Mouse (Mus musculus) thymus, postnatal 36 days (tissue): ENCODE results near the gene Pbx1.

Experiments
- DNase-seq, 2 experiments: peaks; one replicate each; pipeline ENCODE4 v3.0.0; 2022; ENCODE audit warnings: mixed read lengths in 2 of 2

The Pbx1 gene

DNA sequence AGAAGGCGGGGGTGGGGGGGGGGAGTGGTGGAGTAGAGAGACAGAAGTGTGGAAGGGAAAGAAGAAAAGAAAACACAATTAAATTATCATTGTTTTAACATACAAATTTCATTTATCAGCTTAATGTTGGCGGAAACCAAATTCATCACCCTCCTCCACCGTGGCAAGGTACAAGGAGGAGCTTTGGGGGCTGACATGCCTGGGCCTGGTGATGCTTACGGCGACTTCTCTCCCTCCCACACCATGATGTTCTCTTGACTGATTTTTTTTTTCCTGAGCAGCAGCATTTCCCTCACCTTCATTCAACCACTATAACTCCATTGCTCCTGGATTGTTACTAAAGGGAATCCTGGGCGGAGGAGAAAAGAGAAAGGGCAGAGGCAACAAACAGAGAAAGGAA lies 89.8 kb downstream of the Pbx1 start:
- no peak for DNase-seq

DNA sequence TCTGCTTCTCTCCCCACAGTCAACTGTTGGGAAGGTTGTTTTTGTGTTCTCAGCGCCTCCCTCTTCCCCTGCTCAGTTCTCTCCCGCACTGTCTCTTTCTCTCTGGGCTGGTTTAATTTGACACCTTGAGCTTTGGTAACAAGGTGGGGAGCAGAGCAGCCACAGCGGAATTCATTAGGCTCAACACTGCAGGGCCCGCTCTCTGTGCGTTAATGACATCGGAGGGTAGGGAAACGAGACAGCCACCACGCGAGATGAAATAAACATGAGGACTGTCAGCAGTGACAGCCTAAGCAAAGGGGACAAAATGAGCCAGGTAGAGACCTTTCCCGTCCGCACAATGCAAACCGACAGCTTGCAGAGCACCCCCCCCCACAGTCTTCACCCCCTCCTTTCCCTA lies 90.2 kb downstream of the Pbx1 start:
- no peak for DNase-seq

DNA sequence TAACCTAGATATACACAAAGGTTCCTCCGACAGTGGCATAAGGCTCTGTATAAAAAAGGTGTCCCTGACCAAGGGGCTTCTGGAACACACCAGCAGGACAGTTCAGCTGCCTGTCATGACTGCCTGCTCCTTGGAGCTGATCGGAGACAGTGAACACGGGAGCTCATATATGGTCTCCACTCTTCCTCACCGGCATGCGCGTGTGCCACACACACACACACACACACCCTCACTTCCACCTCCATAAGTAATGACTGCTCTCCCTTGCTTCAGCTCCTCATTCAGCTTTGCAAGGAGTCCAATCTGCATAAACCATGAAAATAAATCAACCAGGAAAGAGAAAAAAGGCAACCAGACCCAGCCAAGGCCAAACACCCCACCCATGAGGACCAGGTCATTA lies 90.7 kb downstream of the Pbx1 start:
- DNase-seq: no peak

DNA sequence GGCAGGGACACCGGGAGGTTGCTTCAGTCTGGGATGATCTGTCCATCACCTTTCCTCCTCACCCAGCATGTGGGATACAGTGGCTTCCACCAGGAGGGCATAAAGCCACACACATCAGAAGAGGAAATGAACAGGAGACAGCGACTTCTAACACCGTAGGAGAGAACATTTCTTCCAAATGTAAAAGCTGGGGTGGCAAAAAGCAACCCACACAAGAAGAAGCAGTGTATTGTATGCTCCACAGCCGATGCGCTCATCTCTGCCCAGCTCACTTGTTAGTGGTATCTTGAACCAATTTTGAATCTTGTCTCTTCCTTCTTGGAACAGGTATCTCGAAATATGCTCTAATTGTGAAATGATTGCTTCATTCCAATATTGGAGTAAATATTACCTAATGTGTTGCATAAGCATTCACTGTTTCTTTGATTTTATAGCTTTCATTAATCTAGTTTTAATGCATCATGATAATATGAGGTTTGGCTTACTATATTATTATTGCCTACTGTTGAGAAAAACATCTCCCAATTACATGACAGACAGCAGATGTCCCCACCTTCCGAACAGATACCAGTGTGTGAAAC lies 95.7 kb downstream of the Pbx1 start:
- no peak for DNase-seq

DNA sequence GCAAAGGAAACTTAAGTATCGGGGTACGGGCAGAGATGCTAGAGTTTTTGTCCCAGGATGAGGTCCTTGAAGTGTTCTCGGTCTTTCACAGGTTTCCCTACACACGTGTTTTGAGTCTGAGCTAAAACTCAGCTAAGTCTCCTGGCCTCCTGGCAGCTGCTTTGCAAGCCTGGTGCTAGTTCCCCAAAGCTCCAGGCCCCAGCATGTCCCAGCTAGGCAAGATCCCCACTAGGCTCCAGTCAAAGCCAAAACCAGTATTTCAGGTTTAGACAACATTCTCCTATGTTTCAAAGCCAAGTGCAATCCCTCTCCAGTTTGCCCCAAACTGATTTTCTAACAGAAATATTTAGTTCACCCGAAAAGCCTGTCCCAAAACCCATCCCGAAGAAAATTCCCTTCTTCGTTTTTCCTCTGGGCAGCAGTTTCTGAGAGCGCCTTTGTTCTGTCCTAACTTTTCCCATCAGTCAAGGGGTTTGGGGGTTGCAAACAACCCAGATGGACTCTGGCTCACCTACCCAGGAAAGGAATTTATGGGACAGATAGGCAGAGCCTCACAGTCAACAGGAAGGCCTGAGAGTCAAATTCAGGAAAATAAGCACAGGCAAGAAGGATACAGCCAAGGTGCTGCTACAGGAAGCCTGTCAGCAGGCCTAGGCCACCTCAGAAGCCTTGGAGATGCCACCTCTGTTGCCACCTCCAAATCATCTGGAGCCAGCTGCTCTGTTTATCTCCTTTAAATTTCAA lies 97.1 kb downstream of the Pbx1 start:
- no peak for DNase-seq

DNA sequence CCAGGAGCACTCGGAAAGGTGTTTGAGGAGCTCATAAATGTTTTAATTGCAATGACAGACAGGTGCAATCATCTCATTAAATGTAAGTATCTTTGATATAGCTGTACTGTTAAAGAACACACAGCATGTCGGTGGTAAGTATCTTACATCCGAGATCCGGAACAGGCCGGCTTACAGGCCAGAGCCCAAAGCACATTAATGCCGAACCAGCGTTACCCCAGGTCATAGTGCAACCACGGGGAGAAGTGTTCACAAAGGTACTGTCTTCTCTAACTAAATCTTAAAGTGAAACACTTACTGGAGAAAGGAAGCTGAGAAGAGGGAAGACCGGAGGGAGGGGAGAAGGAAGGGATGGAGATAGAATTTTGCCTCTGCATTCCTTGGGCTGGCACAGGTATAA lies 100.0 kb downstream of the Pbx1 start:
- no peak for DNase-seq

DNA sequence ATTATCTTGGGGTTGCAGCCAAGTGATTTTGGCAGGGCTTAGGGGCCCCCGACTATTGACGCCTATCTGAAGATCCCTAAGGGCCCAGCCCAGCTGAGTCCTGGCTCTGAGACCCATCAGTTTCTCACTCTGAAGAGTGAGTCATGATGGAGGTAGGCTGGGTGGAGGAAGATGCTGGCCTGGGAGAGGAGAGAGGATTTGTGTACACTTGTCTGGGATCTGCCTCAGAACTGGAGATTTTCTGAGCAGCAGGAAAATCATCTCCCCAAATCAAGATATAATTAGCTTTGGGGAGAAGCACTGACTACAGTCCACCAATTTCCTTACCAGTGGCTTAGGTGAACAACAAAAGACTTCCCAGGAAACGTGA lies 103.8 kb downstream of the Pbx1 start:
- no peak for DNase-seq

DNA sequence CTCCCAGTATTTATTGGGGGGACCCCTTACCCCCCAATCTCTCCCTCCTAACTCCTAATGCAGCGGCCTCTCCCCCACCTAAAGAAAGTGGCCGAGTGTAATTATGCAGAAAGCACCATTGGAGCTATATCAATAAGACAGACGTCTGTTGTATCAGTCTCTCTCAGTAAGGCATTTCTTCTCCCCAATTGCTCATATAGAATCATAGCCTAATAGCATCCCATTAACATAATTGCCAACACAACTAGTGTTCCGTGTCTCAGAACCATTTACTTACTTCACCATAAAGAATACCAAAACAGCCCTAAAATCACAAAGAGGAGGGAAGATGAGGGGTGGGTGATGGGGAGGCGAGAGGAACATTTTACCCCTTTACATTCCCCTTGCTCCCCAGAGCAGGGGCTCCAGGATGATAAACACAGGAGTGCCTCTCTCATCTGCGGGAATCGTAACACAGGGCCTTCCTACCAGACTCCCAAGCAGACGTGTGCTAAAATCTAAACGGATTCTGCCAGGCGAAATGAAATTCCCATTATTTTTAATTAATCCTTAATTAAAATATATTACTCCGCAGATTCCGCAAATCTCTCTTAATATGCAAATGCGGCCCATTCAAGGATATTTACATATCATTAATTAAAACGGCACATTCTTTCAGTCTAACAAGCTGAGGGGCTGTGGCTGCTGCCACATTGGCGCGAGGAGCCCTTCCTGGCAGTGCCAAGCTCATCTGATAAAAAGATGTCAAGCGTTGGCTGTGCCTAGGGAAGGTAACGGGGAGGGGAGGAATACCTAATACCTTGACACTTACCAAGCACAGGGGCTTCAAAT lies 104.5 kb downstream of the Pbx1 start:
- DNase-seq: no peak

DNA sequence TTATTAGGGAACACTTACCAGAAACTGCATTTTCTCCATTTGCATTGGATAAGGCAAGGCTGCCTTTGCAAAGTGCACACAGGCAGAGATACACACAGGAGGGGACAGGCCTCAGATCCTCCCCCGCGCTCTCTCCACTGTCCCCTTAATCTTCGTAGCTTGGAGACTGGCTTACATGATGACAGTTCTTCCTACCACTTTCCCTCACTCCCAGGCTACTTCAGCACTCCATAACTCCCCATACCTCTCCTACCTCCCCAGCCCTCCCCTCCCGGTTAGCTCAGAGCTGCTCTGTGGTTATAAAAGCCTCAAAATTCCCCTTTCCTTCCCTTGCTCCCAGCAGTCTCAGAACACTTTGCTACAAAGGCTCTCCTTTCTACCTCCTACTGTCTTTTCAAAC lies 106.3 kb downstream of the Pbx1 start:
- no peak for DNase-seq

DNA sequence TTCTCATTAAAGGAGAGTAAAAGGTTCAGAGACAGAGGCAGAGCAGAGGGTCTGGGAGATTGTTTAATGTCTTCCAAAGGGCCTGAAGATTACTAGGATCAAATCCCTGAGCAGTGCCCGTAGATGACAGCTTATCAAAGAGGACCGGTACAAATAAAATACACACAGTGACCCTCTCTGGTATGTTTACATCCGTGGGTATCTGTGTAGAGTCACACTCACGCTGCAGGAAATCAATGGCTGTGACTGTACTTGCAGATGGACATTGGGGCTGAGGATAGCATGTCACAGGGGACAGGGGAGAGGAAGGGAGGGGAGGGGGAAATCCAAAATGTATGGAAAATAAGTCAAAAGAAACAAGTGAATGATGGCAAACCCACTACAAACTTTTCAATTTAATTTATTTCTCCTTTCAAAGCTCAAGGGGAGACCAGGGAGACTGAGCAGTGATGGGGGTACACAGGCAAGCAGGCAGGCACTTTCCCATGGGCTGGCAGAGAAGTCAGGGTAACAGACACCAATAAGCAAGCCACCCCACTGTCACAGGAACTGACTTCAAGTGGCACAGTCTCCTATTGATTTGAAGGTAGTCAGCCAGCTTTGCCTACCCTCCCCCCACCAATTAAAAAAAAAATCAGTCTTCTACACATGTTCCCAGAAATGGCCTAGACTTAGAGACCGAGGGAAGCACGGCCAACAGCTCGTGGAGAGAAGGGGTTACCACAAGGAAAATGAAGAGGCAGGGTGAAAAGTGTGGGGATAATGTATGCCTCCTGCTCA lies 107.6 kb downstream of the Pbx1 start:
- DNase-seq: no peak

DNA sequence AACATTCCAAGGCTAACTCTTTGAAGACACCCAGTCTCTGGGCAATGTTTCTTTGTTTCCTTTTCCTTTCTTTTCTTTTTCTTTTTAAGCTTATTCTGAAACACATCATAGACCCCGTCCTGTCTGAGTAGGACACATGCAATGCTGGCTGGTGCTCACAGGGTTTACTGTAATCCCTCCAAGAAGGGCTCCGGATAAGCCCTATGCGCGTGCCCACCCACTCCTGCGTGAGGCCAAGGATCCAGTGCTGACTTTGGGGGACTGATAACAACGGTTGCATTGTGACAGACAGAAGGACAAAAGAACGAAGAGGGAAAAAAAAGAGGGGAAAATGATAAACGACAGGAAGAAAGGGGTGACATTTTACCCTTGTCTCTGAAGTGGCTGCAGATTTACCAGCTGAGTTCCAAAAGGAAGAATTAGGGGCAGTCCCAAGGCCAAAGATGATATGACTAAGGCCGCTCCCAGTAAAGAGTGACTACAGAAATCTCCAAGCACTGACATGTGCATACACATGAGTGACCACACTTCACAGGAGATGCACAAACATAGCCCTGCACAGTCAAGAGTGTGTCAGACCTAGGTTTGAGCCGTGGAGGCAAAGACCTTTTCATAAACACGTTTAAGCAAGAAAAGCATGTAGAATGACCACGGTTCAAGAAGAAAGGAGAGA lies 108.5 kb downstream of the Pbx1 start:
- DNase-seq: no peak

DNA sequence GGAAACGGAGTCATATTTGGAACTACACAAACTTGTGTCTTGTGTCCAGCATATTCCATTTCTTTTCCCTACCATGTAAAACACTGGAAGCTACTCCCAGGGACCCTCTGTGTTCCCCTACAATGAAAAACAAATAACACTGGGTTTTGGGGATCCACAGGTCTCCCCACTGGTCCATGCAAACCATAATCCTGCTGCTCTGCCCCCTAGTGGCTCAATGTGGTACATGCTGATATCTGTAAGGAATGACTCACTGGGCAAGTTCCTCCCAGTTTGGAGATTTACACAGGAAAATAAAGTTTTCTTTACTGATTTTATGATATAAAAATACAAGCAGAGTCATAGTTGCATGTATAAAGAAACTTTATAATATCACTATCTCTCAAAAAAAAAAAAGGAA lies 109.2 kb downstream of the Pbx1 start:
- no peak for DNase-seq

DNA sequence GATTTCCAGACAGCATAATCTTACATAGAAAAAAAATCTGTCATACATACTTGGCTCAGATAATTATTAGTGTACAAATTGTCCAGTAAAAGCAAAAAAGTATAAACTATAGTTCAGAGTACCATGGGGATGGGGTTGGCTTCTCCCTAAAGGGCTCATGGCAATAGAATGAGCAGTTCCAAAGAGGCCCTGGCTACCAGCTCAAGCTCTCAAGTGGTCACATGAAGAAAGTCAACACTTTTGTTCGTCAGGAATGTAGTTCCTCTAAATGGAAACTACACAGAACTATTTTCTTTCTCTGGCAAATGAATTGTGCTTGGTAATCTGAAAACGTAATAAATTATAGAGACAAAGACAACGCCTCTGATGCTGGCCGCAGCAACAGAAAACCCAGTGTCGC lies 112.4 kb downstream of the Pbx1 start:
- DNase-seq: no peak

DNA sequence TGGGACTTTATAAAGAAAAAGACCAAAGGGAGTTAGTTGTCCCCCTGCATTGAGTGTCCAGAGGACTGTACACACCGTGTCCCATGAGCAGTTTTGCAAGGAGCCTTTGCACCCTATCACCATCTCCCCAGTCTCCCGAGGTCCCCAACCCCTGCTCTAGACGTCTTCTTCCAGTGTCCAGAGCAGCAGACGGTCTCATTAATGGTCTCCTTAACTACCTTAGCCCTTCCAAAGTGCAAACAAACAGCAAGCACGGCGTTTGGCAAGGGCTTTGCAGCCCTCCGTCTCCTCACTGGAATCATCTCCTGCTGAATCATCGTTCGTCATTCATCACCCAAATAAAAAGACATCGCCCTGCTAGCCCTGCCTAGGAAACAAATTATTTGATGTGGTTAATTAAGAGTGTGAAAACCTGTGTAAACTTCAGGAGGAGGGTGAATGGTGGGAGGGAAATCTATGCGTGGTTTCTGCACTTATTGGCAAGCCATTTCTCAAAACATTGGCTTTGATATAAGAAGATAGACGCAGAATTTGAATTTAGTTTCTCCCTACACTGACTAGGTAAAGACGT lies 113.1 kb downstream of the Pbx1 start:
- DNase-seq: no peak

DNA sequence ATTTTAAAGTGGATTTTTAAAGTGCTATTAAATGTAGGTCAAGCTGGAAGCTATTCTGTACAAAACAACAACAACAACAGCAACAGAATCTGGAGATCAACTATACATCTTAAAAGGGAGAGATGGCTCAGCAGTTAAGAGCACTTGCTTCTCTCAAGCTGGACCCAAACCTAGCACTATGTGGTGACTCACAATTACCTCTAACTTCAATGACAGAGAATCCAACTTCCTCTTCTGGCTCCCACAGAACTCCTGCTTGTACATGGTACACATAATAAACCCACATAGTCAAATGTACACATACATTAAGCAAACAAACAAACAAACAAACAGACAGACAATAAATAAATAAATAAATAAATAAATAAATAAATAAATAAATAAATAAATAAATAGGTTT lies 118.3 kb downstream of the Pbx1 start:
- no peak for DNase-seq

DNA sequence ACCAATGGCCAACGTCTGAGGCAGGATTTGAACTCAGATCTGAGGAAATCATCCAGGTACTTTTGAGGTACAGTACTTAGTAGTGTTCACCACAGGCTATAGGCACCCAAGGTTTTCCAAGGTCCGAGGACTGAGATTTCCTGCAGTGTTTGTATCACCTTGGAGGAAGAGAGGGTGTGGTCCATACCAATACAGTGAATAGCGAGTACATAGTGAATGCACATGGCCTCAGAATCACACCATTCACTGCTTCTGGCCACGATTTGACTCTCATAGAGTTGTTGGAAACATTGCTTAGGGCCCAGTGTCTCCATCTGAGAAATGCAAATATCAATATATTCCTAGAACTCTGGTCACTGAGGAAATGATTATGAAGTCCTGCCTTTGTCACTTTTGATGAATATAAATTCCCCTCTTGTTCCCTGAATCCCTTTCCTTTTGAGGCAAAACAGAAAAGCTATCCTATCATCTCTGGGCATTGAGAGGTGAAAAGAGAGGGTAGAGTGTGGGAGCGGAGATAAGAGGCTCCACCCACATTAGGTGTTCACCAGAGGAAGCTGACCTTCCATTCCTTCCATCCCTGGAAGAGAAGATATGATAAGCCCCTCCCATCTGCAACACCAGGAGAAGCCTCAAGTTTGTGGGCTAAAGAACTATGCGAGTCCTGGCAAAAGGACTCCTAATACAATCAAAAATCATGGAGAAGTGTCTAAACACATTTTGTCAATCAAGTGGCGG lies 119.2 kb downstream of the Pbx1 start:
- DNase-seq: no peak

DNA sequence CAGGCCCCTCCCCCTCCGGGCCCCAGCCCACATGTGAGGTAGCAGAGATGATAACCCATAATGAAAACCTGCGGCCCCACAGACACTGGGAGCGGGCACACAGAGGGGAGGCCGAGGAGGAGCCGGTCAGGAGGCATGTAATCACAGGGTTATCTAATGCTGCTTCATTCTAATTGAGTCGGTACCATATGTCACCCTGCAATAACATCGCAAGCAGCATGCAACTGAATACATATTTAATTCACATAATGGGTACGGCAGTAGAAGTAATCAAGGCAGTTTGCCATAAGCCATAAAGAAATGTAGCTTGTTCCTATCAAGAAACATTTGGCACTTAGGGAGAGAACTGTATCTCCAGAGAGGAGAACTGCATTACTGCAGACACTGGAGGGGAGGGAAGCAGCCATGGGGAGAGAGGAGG lies 123.0 kb downstream of the Pbx1 start:
- no peak for DNase-seq

DNA sequence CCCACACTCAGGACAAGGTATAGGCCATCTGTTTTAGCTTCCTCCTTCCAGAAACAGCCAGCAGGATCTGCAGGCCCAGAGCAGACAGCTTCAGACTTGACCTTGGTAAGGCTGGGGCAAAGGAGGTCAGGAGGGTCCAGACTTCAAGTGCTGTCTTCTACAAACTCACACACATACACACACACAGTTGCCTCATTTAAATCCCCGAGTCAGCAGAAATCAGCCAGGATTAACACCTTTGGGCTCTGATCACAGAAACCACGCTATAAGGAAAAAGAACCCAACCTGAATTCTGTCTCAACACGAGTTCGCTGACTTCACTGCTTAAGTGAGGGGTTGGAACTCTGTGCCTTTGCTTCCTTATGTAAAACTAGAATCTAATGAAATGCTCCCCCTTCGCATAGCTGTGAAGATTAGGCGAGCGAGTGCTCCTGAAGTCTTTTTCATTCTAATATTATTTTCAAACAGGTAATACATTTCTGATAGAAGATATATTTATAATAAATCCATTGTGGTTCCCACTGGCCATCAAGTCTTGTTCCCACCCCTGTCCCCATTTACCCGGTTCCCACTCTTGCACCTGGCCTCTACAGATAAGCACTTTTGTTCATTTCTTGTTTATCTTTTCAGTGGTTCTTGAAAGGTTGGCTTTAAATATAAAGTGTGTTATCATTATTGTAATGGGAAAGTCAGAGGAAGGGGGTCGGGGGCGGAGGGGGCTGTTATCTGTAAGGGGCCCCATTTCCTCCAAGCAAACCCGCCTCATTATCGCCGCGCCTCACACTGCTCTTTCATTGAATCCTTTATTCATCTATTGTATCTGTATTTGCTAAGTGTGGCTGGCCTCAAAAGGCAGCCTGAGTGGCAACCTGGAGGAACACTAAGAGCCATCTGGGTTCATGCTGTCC lies 124.5 kb downstream of the Pbx1 start:
- no peak for DNase-seq

DNA sequence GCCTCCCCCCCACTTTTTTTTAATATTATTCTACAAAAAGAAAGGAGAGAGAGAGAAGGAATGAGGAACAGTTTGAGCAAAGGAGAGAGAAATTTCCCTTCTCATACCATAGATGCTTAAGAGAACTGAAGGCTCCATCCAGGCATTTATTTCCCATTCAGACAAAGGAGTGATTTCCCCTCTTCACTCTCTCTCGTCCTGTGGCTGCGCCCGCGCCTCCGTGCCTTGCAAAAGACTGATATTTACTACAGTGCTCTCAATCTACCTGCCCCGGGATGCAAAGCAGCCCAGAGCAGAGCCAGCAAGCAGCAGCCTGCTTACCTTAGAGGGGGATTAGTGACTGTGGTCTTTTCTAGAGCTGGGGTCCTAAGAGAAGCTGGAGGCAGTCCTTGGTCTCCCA lies 131.6 kb downstream of the Pbx1 start:
- DNase-seq: no peak

DNA sequence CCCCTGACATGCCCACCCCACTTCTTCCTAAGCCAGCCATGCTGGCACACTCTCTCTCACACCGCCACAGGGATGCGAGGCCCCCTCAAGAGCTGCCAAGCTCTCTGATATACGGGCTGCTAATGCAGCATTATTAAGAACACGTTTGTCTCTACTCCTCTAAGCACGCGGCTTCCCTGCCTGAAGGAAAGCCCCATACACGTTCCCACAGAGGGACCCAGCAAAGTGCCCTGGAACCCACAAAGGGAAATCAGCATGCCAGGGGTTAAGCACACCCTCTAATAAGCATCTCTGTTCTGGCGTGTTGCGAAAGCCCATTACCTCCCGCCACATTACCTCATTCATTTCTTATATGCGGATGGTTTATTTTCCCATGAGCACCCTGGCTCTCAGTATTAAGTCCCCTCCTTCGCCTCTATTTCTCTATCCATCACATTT lies 132.1 kb downstream of the Pbx1 start:
- no peak for DNase-seq

DNA sequence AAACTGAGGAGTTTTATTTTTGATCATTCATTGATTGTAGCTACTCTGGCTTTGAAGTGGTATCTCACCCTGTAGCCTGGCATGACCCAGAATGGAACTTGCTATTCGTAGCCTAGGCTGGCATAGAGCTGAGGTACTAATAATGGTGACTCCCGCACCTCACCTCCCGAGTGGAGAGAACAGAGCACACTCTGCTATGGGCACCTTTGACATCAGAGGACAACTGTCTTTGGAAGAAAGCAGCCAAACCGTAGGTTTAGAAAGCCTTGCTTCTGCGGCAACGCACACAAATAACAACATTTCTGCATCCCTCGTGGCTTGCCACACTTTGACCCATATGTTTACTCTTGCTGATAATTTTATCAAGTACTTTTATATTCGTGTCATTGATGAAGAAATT lies 132.9 kb downstream of the Pbx1 start:
- DNase-seq: no peak
